In the genomic region with DNA sequence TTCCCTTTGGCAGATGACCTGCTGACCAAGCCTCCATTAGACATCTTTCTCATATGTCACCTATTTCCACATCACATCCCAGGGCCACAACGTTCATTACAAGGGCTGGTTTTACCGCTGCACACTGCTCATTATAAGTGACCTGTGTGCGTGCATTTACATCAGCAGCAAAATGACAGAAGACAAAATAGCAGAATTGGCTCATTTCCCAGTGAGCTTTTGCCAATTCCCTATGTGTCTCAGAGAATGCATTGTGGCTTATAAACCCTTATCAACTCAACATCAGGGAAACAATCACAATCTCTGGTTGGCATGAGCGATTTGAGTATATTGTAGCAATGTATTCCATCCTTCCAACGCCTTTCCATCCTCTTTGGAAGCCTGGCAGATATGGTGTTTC, we compare ENCODE assay signal across 15 mouse cellular contexts.
"Had no signal": no experiment of that assay in that cellular context is flagged by ENCODE, and none has a peak within 500 bp of the region (broad histone marks: within the 10 kb centered on the region; RNA-seq: fewer than 3 reads in every experiment).

No protein-coding gene starts in this region.

- H3K9ac ChIP-seq: limb, embryonic 15.5 days; liver, embryonic 12.5 days; midbrain, embryonic 12.5 days; neural tube, embryonic 15.5 days had no signal

- H3K4me3 ChIP-seq: limb, embryonic 15.5 days; liver, embryonic 12.5 days; midbrain, embryonic 12.5 days; myocyte; neural tube, embryonic 15.5 days had no signal

- H3K4me2 ChIP-seq: limb, embryonic 15.5 days; liver, embryonic 12.5 days; midbrain, embryonic 12.5 days; neural tube, embryonic 15.5 days had no signal

- H3K9me3 ChIP-seq: limb, embryonic 15.5 days; liver, embryonic 12.5 days; midbrain, embryonic 12.5 days; neural tube, embryonic 15.5 days had no signal

- H3K36me3 ChIP-seq: limb, embryonic 15.5 days; liver, embryonic 12.5 days; midbrain, embryonic 12.5 days; neural tube, embryonic 15.5 days had no signal

- H3K27ac ChIP-seq: kidney, postnatal 0 days; limb, embryonic 15.5 days; liver, embryonic 12.5 days; midbrain, embryonic 12.5 days; neural tube, embryonic 15.5 days; stomach, postnatal 0 days had no signal

- H3K4me1 ChIP-seq: limb, embryonic 15.5 days; liver, embryonic 12.5 days; neural tube, embryonic 15.5 days had no signal

- H3K27me3 ChIP-seq: limb, embryonic 15.5 days; liver, embryonic 12.5 days; midbrain, embryonic 12.5 days; neural tube, embryonic 15.5 days had no signal

- DNase-seq: kidney, adult 9 months; kidney, postnatal 36 days; layer of hippocampus, adult 9-11 months; layer of hippocampus, postnatal 36 days; lung, postnatal 14 days; right cerebral cortex, adult 18-20 months; right cerebral cortex, postnatal 25 days; thymus, postnatal 4 days had no signal

- ATAC-seq: liver, embryonic 12.5 days had no signal
